Mouse (Mus musculus): ENCODE measurements around the gene Lpar2. TPM values are rescaled to one million over a fixed set of nuclear protein-coding genes. Genes with fewer than 3 reads are reported as not detected.

Gene Lpar2
- polyA plus RNA-seq, 1 experiment, result 8.0 TPM

DNA sequence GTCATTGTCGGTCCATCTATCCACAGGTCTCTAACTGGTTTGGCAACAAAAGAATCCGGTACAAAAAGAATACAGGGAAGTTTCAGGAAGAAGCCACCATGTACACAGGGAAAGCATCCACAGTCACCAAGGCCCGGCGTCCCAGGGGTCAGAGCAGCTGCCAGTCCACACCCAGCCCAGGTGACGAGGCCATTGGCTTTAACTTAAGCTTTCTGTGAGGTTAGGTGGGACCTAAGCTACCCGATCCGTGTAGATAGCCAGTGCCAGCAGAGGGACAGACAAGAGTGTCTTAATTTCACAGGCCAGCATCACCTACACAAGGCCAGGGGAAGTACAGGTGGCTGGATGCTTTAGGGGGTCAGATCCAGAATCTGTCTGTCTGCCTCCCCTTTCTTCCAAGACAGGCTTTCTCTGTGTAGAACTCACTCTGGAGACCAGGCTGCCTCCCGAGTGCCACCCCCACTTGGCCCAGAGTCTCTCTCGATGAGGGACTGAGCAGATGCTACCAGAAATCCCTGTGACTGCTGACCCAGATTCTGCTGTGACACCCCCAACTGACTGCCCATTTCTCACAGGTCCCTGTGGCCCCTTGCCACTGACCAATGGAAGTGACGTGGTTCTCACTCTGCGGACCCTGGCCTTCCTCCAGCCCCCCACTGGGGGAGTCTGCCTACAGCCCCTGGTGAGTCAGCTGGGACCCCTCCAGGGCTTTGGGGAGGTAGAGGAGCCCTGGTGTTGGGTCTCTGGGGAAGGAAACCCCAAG is 48.0 kb downstream of the Lpar2 start:
- TF ChIP-seq POLR2A (IDR thresholded peaks at IDR 0.05; ENCODE audit: borderline replicate concordance, extremely low read depth, insufficient read depth, insufficient read length, poor library complexity, severe bottlenecking) (no peak), CTCF (IDR thresholded peaks at IDR 0.05; ENCODE audit: borderline replicate concordance, extremely low read depth, insufficient read depth, insufficient read length) (no peak)
- no peak for DNase-seq (ENCODE audit: low read depth)

- DNase-seq (ENCODE audit: low read depth), result no peak
- TF ChIP-seq POLR2A (IDR thresholded peaks at IDR 0.05; ENCODE audit: borderline replicate concordance, extremely low read depth, insufficient read depth, insufficient read length, poor library complexity, severe bottlenecking) (no peak), CTCF (IDR thresholded peaks at IDR 0.05; ENCODE audit: borderline replicate concordance, extremely low read depth, insufficient read depth, insufficient read length) (no peak)
These were observed 48.7 kb downstream of the Lpar2 start for GRCm38 (mm10) chr8:69870907-69871306.

DNA sequence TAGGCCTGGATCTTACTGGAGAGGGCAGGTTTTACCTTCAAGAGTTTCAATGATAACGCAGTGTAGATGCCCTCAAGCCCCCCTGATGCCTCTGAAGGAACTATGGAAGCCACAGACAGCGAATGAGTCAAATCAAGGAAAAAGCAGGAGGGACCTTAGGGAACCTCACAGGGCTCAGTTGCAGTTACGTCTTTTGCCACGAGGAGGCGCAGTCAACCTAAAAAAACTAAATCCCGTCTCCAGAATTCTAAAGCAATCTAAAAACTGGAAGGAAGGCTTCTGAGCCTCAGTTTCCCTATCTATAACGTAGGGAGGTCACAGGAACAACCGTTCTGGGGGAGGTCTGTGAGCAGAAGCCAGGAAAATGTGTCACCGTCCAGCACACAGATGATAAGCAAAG is 51.9 kb downstream of the Lpar2 start:
- DNase-seq (ENCODE audit: low read depth), result peak; percentile 71
- TF ChIP-seq POLR2A (IDR thresholded peaks at IDR 0.05; ENCODE audit: borderline replicate concordance, extremely low read depth, insufficient read depth, insufficient read length, poor library complexity, severe bottlenecking), result no peak
- peak; percentile 86 for TF ChIP-seq CTCF (IDR thresholded peaks at IDR 0.05; ENCODE audit: borderline replicate concordance, extremely low read depth, insufficient read depth, insufficient read length)

GRCm38 (mm10) chr8:69874654-69875053 is 52.4 kb downstream of the Lpar2 start:
- TF ChIP-seq POLR2A (IDR thresholded peaks at IDR 0.05; ENCODE audit: borderline replicate concordance, extremely low read depth, insufficient read depth, insufficient read length, poor library complexity, severe bottlenecking), result no peak
- no peak for TF ChIP-seq CTCF (IDR thresholded peaks at IDR 0.05; ENCODE audit: borderline replicate concordance, extremely low read depth, insufficient read depth, insufficient read length)
- DNase-seq (ENCODE audit: low read depth), result no peak

DNA sequence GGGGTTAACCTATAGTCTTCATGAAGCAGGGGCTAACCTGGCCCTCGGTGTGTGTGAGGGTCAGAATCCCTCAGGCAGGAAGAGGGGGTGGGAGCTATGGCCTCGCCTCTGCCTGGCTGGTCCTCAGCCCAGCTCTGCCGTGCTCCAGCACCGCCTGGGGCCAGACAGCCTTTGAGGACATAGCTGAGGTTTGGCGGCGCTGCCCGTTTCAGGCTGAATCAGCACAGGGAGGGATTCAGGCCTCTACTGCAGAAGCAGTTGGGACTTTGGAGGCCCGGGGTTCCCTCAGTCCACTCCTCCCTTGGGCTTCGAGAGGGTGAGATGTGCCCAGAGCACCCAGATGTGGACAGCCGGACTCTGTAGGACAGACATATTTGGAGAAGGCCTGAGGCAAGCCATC is 53.9 kb downstream of the Lpar2 start:
- DNase-seq (ENCODE audit: low read depth), result no peak
- TF ChIP-seq POLR2A (IDR thresholded peaks at IDR 0.05; ENCODE audit: borderline replicate concordance, extremely low read depth, insufficient read depth, insufficient read length, poor library complexity, severe bottlenecking), result no peak
- no peak for TF ChIP-seq CTCF (IDR thresholded peaks at IDR 0.05; ENCODE audit: borderline replicate concordance, extremely low read depth, insufficient read depth, insufficient read length)

GRCm38 (mm10) chr8:69876967-69877366 is 54.7 kb downstream of the Lpar2 start:
- TF ChIP-seq CTCF (IDR thresholded peaks at IDR 0.05; ENCODE audit: borderline replicate concordance, extremely low read depth, insufficient read depth, insufficient read length), result no peak
- no peak for TF ChIP-seq POLR2A (IDR thresholded peaks at IDR 0.05; ENCODE audit: borderline replicate concordance, extremely low read depth, insufficient read depth, insufficient read length, poor library complexity, severe bottlenecking)
- DNase-seq (ENCODE audit: low read depth), result no peak

DNA sequence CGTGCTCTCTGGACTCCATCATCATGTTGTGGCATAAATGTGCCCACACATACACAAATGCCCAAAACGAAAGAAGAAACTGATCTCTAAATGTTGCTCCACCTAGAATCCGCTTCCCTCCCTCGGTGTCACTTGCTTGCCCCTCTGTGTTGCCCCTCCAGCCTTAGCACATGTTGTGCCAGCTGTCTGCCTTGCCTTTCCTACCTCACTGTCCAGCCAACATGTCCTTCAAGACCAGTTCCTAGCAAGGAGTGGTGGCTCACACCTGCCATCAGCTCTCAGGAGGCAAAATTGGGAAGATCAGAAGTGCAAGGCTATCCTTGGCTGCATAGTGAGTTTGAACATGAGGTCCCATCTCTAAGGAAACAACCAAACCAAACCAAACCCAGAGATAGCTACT is 55.2 kb downstream of the Lpar2 start:
- TF ChIP-seq CTCF (IDR thresholded peaks at IDR 0.05; ENCODE audit: borderline replicate concordance, extremely low read depth, insufficient read depth, insufficient read length) (no peak), POLR2A (IDR thresholded peaks at IDR 0.05; ENCODE audit: borderline replicate concordance, extremely low read depth, insufficient read depth, insufficient read length, poor library complexity, severe bottlenecking) (no peak)
- no peak for DNase-seq (ENCODE audit: low read depth)

GRCm38 (mm10) chr8:69877992-69878391 is 55.8 kb downstream of the Lpar2 start:
- DNase-seq (ENCODE audit: low read depth), result no peak
- no peak for TF ChIP-seq POLR2A (IDR thresholded peaks at IDR 0.05; ENCODE audit: borderline replicate concordance, extremely low read depth, insufficient read depth, insufficient read length, poor library complexity, severe bottlenecking)
- TF ChIP-seq CTCF (IDR thresholded peaks at IDR 0.05; ENCODE audit: borderline replicate concordance, extremely low read depth, insufficient read depth, insufficient read length), result no peak

DNA sequence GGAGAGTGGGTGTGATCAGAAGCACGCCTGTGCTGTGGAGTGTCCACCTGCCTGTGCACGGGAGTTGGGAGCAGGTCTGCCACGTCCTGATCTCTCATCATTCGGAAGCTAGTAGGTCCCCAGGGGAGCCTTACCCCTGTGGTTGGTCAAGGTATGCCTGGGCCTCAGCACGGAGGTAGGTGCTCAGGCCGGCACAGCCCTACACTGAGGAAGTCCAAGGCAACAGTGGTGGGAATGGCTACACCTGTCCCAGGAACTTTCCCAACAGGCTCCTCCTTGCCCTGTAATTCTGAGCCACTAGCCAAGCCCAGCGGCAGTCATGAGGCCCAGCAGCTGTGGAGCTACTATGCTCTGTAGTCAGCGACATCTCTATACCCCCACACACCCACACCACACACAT is 57.4 kb downstream of the Lpar2 start:
- no peak for DNase-seq (ENCODE audit: low read depth)

More for the DNA sequence above, 57.4 kb downstream of the Lpar2 start:
- TF ChIP-seq CTCF (IDR thresholded peaks at IDR 0.05; ENCODE audit: borderline replicate concordance, extremely low read depth, insufficient read depth, insufficient read length) (no peak), POLR2A (IDR thresholded peaks at IDR 0.05; ENCODE audit: borderline replicate concordance, extremely low read depth, insufficient read depth, insufficient read length, poor library complexity, severe bottlenecking) (no peak)

Other genes with a start within 250 kb of the Lpar2 start
- 21.5 and 23.7 TPM in 2 replicates for gene Zfp868, start 196.9 kb upstream of the Lpar2 start, polyA plus RNA-seq (2012; rRNA removed)
- 2.3 and 2.9 TPM in 2 replicates for gene Zfp964, start 167.9 kb upstream of the Lpar2 start, polyA plus RNA-seq (2012; rRNA removed)
- 13.5 and 14.3 TPM in 2 replicates for gene Zfp869, start 111.7 kb upstream of the Lpar2 start, polyA plus RNA-seq (2012; rRNA removed)
- 9.4 and 9.6 TPM in 2 replicates for gene Zfp963, start 72.5 kb upstream of the Lpar2 start, polyA plus RNA-seq (2012; rRNA removed)
- gene Gm20422, start 47.5 kb upstream of the Lpar2 start, polyA plus RNA-seq (2012; rRNA removed), result 1.4 and 1.6 TPM in 2 replicates
- gene Atp13a1, start 31.3 kb upstream of the Lpar2 start, polyA plus RNA-seq (2012; rRNA removed), result 85.0 and 112 TPM in 2 replicates
- gene Zfp866, start 31.3 kb upstream of the Lpar2 start, polyA plus RNA-seq (2012; rRNA removed), result 31.2 and 44.6 TPM in 2 replicates
- gene Gmip, start 13.8 kb upstream of the Lpar2 start, polyA plus RNA-seq (2012; rRNA removed), result 72.5 and 80.2 TPM in 2 replicates
- 38.6 and 43.6 TPM in 2 replicates for gene Pbx4, start 10.1 kb downstream of the Lpar2 start, polyA plus RNA-seq (2012; rRNA removed)
- 5.0 and 5.6 TPM in 2 replicates for gene Cilp2, start 65.3 kb downstream of the Lpar2 start, polyA plus RNA-seq (2012; rRNA removed)
- gene Tssk6, start 79.8 kb downstream of the Lpar2 start, polyA plus RNA-seq (2012; rRNA removed), result 0.37 and 0.53 TPM in 2 replicates
- 84.2 and 106 TPM in 2 replicates for gene Ndufa13, start 80.1 kb downstream of the Lpar2 start, polyA plus RNA-seq (2012; rRNA removed)
- gene Yjefn3, start 80.3 kb downstream of the Lpar2 start, polyA plus RNA-seq (2012; rRNA removed), result 12.6 and 13.0 TPM in 2 replicates
- gene Gatad2a, start 174.0 kb downstream of the Lpar2 start, polyA plus RNA-seq (2012; rRNA removed), result 33.6 and 41.2 TPM in 2 replicates
- gene Mau2, start 220.3 kb downstream of the Lpar2 start, polyA plus RNA-seq (2012; rRNA removed), result 120 and 138 TPM in 2 replicates
- 22.4 and 32.4 TPM in 2 replicates for gene Sugp1, start 220.4 kb downstream of the Lpar2 start, polyA plus RNA-seq (2012; rRNA removed)